In the genomic region with DNA sequence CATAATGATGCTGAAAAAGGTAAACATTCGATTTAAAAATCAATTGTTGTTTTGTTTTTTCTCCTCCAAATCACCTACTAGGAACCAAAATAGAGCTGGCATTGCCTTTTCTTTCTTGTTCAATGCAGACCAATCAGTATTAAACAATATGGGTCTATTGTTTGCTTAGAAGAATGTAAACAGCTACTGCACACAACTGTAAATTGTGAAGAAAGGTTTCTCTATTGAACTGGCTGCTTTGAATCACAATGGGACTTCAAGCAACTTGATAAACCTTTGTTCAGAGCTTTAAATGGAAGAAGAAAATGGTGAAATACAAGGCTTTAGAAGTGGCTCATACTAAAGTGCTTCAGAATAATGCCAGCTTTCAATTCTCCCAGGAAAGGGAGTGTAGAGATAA, we compare ENCODE assay signal across 27 mouse cellular contexts.
DNase-seq lines count a peak whose midpoint lies in the region; ATAC-seq and TF ChIP-seq lines count a peak whose summit lies in the region.
"Had no signal": no experiment of that assay in that cellular context is flagged by ENCODE, and none has a peak within 500 bp of the region (broad histone marks: within the 10 kb centered on the region; RNA-seq: fewer than 3 reads in every experiment).

No protein-coding gene starts in this region.

- no peak overlapping the region for H3K9ac ChIP-seq in forebrain, embryonic 11.5 days (ENCODE audit: low read length)
- H3K9ac ChIP-seq in forebrain, embryonic 12.5 days = no peak overlapping the region
- H3K9ac ChIP-seq in midbrain, embryonic 14.5 days (replicated peaks; ENCODE audit: low read length) = no peak overlapping the region
- no peak overlapping the region for H3K9ac ChIP-seq in midbrain, postnatal 0 days (replicated peaks; ENCODE audit: low read length, poor library complexity, severe bottlenecking)
- H3K9ac ChIP-seq in intestine, embryonic 16.5 days (ENCODE audit: low read depth, low read length) = no peak overlapping the region
- H3K9ac ChIP-seq: embryonic facial prominence, embryonic 13.5 days; heart, embryonic 12.5 days; heart, embryonic 15.5 days; hindbrain, embryonic 13.5 days; intestine, embryonic 15.5 days had no signal

- no peak for TF ChIP-seq CTCF in midbrain, postnatal 0 days (IDR thresholded peaks at IDR 0.05)

- H3K36me3 ChIP-seq in forebrain, embryonic 11.5 days (ENCODE audit: control insufficient read depth, insufficient read depth, low read length) = no peaks in the 10 kb centered on the region
- H3K36me3 ChIP-seq in forebrain, embryonic 12.5 days (replicated peaks) = no peaks in the 10 kb centered on the region
- no peaks in the 10 kb centered on the region for H3K36me3 ChIP-seq in midbrain, embryonic 14.5 days (ENCODE audit: control insufficient read depth, insufficient read depth, low read length)
- no peaks in the 10 kb centered on the region for H3K36me3 ChIP-seq in midbrain, postnatal 0 days (ENCODE audit: insufficient read depth, low read length)
- H3K36me3 ChIP-seq in intestine, embryonic 16.5 days (ENCODE audit: control insufficient read depth, insufficient read depth, low read length) = no peaks in the 10 kb centered on the region
- H3K36me3 ChIP-seq: embryonic facial prominence, embryonic 10.5 days; embryonic facial prominence, embryonic 13.5 days; heart, embryonic 12.5 days; heart, embryonic 15.5 days; hindbrain, embryonic 10.5 days; hindbrain, embryonic 13.5 days; intestine, embryonic 15.5 days had no signal

- no peak overlapping the region for H3K4me2 ChIP-seq in forebrain, embryonic 11.5 days (ENCODE audit: low read depth, low read length, severe bottlenecking)
- H3K4me2 ChIP-seq in forebrain, embryonic 12.5 days = no peak overlapping the region
- H3K4me2 ChIP-seq in midbrain, embryonic 14.5 days (ENCODE audit: low read length) = no peak overlapping the region
- no peak overlapping the region for H3K4me2 ChIP-seq in midbrain, postnatal 0 days (ENCODE audit: low read depth, low read length, poor library complexity, severe bottlenecking)
- no peak overlapping the region for H3K4me2 ChIP-seq in intestine, embryonic 16.5 days (ENCODE audit: low read depth, low read length)
- H3K4me2 ChIP-seq: embryonic facial prominence, embryonic 13.5 days; heart, embryonic 12.5 days; heart, embryonic 15.5 days; hindbrain, embryonic 13.5 days; intestine, embryonic 15.5 days had no signal

- H3K27ac ChIP-seq in forebrain, embryonic 11.5 days (ENCODE audit: low read depth, low read length) = no peak overlapping the region
- no peak overlapping the region for H3K27ac ChIP-seq in forebrain, embryonic 12.5 days
- H3K27ac ChIP-seq in midbrain, embryonic 14.5 days (replicated peaks; ENCODE audit: low read depth, low read length) = no peak overlapping the region
- no peak overlapping the region for H3K27ac ChIP-seq in midbrain, postnatal 0 days (ENCODE audit: low read depth, low read length)
- H3K27ac ChIP-seq in intestine, embryonic 16.5 days (ENCODE audit: low read length) = no peak overlapping the region
- H3K27ac ChIP-seq: embryonic facial prominence, embryonic 10.5 days; embryonic facial prominence, embryonic 13.5 days; heart, embryonic 15.5 days; hindbrain, embryonic 10.5 days; hindbrain, embryonic 13.5 days; intestine, embryonic 15.5 days had no signal

- H3K27me3 ChIP-seq in forebrain, embryonic 11.5 days (ENCODE audit: control insufficient read depth, insufficient read depth, low read length) = no peaks in the 10 kb centered on the region
- H3K27me3 ChIP-seq in forebrain, embryonic 12.5 days = no peaks in the 10 kb centered on the region
- H3K27me3 ChIP-seq in midbrain, embryonic 14.5 days (ENCODE audit: control insufficient read depth, insufficient read depth, low read length) = no peaks in the 10 kb centered on the region
- no peaks in the 10 kb centered on the region for H3K27me3 ChIP-seq in midbrain, postnatal 0 days (ENCODE audit: insufficient read depth, low read length)
- H3K27me3 ChIP-seq in intestine, embryonic 16.5 days (replicated peaks; ENCODE audit: control insufficient read depth, insufficient read depth, low read length) = no peaks in the 10 kb centered on the region
- H3K27me3 ChIP-seq: embryonic facial prominence, embryonic 13.5 days; heart, embryonic 12.5 days; heart, embryonic 15.5 days; hindbrain, embryonic 13.5 days; intestine, embryonic 15.5 days had no signal

- WGBS in forebrain, embryonic 11.5 days = 59% methylated on average over 1 of the region's 1 CpGs
- 61% methylated on average over 1 of the region's 1 CpGs for WGBS in forebrain, embryonic 12.5 days
- 88% methylated on average over 1 of the region's 1 CpGs for WGBS in midbrain, embryonic 14.5 days
- 80% methylated on average over 1 of the region's 1 CpGs for WGBS in midbrain, postnatal 0 days
- 86% methylated on average over 1 of the region's 1 CpGs for WGBS in intestine, embryonic 16.5 days

- H3K4me1 ChIP-seq in forebrain, embryonic 11.5 days (replicated peaks; ENCODE audit: control insufficient read depth, insufficient read depth, low read length) = no peaks in the 10 kb centered on the region
- peaks cover 3% of the 10 kb centered on the region; the same call in 1 of the 2 replicates for H3K4me1 ChIP-seq in forebrain, embryonic 12.5 days
- H3K4me1 ChIP-seq in midbrain, embryonic 14.5 days (ENCODE audit: control insufficient read depth, insufficient read depth, low read length) = no peaks in the 10 kb centered on the region
- H3K4me1 ChIP-seq in midbrain, postnatal 0 days (ENCODE audit: insufficient read depth, low read length) = no peaks in the 10 kb centered on the region
- no peaks in the 10 kb centered on the region for H3K4me1 ChIP-seq in intestine, embryonic 16.5 days (ENCODE audit: control insufficient read depth, insufficient read depth, low read length)
- H3K4me1 ChIP-seq: embryonic facial prominence, embryonic 10.5 days; embryonic facial prominence, embryonic 13.5 days; heart, embryonic 12.5 days; heart, embryonic 15.5 days; hindbrain, embryonic 10.5 days; hindbrain, embryonic 13.5 days; intestine, embryonic 15.5 days had no signal

- no peak for DNase-seq in forebrain, embryonic 11.5 days (ENCODE audit: low spot score)
- DNase-seq in midbrain, embryonic 14.5 days = peak; percentile 1
- no peak for DNase-seq in midbrain, postnatal 0 days (ENCODE audit: low spot score)
- peak; percentile 89 for DNase-seq in R1 (ENCODE audit: low read depth, low spot score)
- DNase-seq in left cerebral cortex, postnatal 10 days (ENCODE audit: extremely low spot score in 1 of 2, low spot score in 2 of 2) = no peak
- DNase-seq: adrenal gland, adult 2 months; adrenal gland, postnatal 14 days; cerebellum, adult 11-12 months; cerebellum, adult 8-10 months; cerebellum, postnatal 10 days; cerebellum, postnatal 36 days; embryo, embryonic 11 days; gastrocnemius, postnatal 25 days; heart, adult 18-20 months; heart, postnatal 10 days; heart, postnatal 36 days had no signal

- no peaks in the 10 kb centered on the region for H3K9me3 ChIP-seq in forebrain, embryonic 11.5 days (ENCODE audit: control insufficient read depth, low read length)
- no peaks in the 10 kb centered on the region for H3K9me3 ChIP-seq in forebrain, embryonic 12.5 days
- H3K9me3 ChIP-seq in midbrain, embryonic 14.5 days (ENCODE audit: control insufficient read depth, low read length) = no peaks in the 10 kb centered on the region
- no peaks in the 10 kb centered on the region for H3K9me3 ChIP-seq in midbrain, postnatal 0 days (ENCODE audit: low read length)
- no peaks in the 10 kb centered on the region for H3K9me3 ChIP-seq in intestine, embryonic 16.5 days (ENCODE audit: control insufficient read depth, low read length)
- H3K9me3 ChIP-seq: embryonic facial prominence, embryonic 10.5 days; embryonic facial prominence, embryonic 13.5 days; heart, embryonic 12.5 days; heart, embryonic 15.5 days; hindbrain, embryonic 10.5 days; hindbrain, embryonic 13.5 days; intestine, embryonic 15.5 days had no signal

- H3K4me3 ChIP-seq in forebrain, embryonic 11.5 days (ENCODE audit: low read depth, low read length) = no peak overlapping the region
- H3K4me3 ChIP-seq in forebrain, embryonic 12.5 days (replicated peaks) = no peak overlapping the region
- no peak overlapping the region for H3K4me3 ChIP-seq in midbrain, embryonic 14.5 days (replicated peaks; ENCODE audit: low read depth, low read length)
- H3K4me3 ChIP-seq in midbrain, postnatal 0 days (ENCODE audit: low read depth, low read length) = no peak overlapping the region
- H3K4me3 ChIP-seq in intestine, embryonic 16.5 days (ENCODE audit: low read length) = no peak overlapping the region
- H3K4me3 ChIP-seq: embryonic facial prominence, embryonic 10.5 days; embryonic facial prominence, embryonic 13.5 days; erythroblast, embryonic 14.5 days; heart, embryonic 12.5 days; heart, embryonic 15.5 days; hindbrain, embryonic 10.5 days; hindbrain, embryonic 13.5 days; intestine, embryonic 15.5 days had no signal

- ATAC-seq in forebrain, embryonic 11.5 days (replicated peaks; ENCODE audit: low FRiP score) = peak; percentile 47; the same call in 1 of the 2 replicates
- no peak for ATAC-seq in forebrain, embryonic 12.5 days (ENCODE audit: low FRiP score)
- no peak for ATAC-seq in midbrain, embryonic 14.5 days (ENCODE audit: low FRiP score, low TSS enrichment)
- no peak for ATAC-seq in midbrain, postnatal 0 days (ENCODE audit: low FRiP score)
- ATAC-seq in intestine, embryonic 16.5 days = no peak
- ATAC-seq: hindbrain, embryonic 16.5 days; intestine, embryonic 15.5 days had no signal

- intact Hi-C loops in left cerebral cortex, postnatal 10 days (cut with DNase I) = no loop called here

Comparison
In these comparisons a context has a peak if more than half of its experiments do, and no peak if none do; other contexts are left out.
1. DNase-seq: peak in midbrain, embryonic 14.5 days (single experiment) and R1 (single experiment); none in forebrain, embryonic 11.5 days (single experiment), midbrain, postnatal 0 days (single experiment) and left cerebral cortex, postnatal 10 days (0 of 2).